Mouse (Mus musculus) liver, embryonic 14.5 days (tissue): ENCODE data around the gene Lrrtm1.

Source experiments
- CTCF ChIP-seq: IDR thresholded peaks from 2 replicates; pipeline ENCODE4 v1.5.1; 2016; ENCODE audit warnings: antibody characterized with exemption, low read depth, control low read depth
- EP300 ChIP-seq: IDR thresholded peaks from 2 replicates; pipeline ENCODE4 v1.6.1; 2016; ENCODE audit warnings: antibody characterized with exemption, low read depth

DNA sequence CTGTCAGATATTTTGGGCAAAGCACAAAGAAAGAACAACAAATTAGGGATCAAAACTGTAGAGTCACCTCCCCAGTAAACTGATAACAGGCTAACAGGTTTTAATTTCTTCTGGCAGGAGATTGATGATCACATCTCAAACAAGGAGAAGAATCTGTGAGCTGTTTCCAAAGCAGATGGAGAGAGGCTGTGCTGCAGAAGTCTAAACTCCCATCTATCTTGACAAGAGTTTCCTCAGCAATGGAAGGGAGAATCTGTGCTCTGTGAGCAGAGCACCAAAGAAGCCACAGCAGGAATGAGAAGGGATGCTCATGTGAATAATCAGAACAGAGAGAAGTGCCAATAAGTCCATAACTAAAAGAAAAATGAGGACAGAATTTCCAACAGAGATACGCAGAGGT is 58.8 kb downstream of the Lrrtm1 start:
- no peak for TF ChIP-seq CTCF
- no peak for TF ChIP-seq EP300
